Mouse (Mus musculus) c-Kit-negative CD71-positive TER-119-positive erythroid progenitor cells, embryonic 14.5 days (primary cell): ENCODE measurements at regions not wholly inside any gene's neighbourhood (a gene's known extent, or its start where the extent isn't known, plus 50 kb on each side); places are given as distances from the start of the nearest gene placed in this dataset.

Source experiments
- DNase-seq: peaks from one replicate; pipeline ENCODE4 v3.0.0-alpha.2; 2013; ENCODE audit warnings: low read depth, low spot score

GRCm38 (mm10) chr6:118285246-118285645 lies 87.7 kb upstream of the Ret start:
- DNase-seq: no peak

GRCm38 (mm10) chr6:118283949-118284568 lies 86.5 kb upstream of the Ret start:
- DNase-seq: no peak

- no peak for DNase-seq
These were observed 66.4 kb upstream of the Ret start for GRCm38 (mm10) chr6:118263951-118264350.

GRCm38 (mm10) chr6:118259881-118260280 lies 62.4 kb upstream of the Ret start:
- DNase-seq: no peak

- DNase-seq: no peak
These were observed 57.4 kb upstream of the Ret start for GRCm38 (mm10) chr6:118254871-118255270.

- no peak for DNase-seq
These were observed 55.2 kb upstream of the Ret start for GRCm38 (mm10) chr6:118252711-118253110.

- DNase-seq: no peak
These were observed 53.6 kb upstream of the Ret start for GRCm38 (mm10) chr6:118251131-118251530.

- no peak for DNase-seq
These were observed 52.5 kb upstream of the Ret start for GRCm38 (mm10) chr6:118250006-118250405.
